Mouse (Mus musculus) adrenal gland, postnatal 25 days (tissue): ENCODE results near the gene Il17re. TPM values are rescaled to one million over a fixed set of nuclear protein-coding genes. Genes with fewer than 3 reads are reported as not detected.

Experiments used
- DNase-seq: peaks from one replicate; pipeline ENCODE4 v3.0.0; 2021; ENCODE audit warnings: mixed read lengths
- microRNA-seq, 2 experiments: library from miRNA; unstranded; fragments of <30 nt; microRNA quantifications; one replicate each; pipeline ENCODE4 v1.2.0; 2021
- total RNA-seq: library from RNA; stranded (reverse); gene quantifications from 2 replicates; pipeline ENCODE4 v1.2.3, GENCODE M21; 2021

The Il17re gene
- total RNA-seq, 1 experiment from 2014 or later = 0.76 TPM

- DNase-seq = no peak
Observed at GRCm38 (mm10) chr6:113489410-113489809, 31.1 kb downstream of the Il17re start.

- DNase-seq = no peak
Observed at GRCm38 (mm10) chr6:113492101-113492864, 34.0 kb downstream of the Il17re start.

- peak; percentile 79 for DNase-seq
Observed at GRCm38 (mm10) chr6:113494258-113494788, 36.0 kb downstream of the Il17re start.

GRCm38 (mm10) chr6:113495071-113495675, 36.9 kb downstream of the Il17re start:
- no peak for DNase-seq

- DNase-seq = no peak
Observed at GRCm38 (mm10) chr6:113499346-113499745, 41.1 kb downstream of the Il17re start.

GRCm38 (mm10) chr6:113501388-113502084, 43.3 kb downstream of the Il17re start, which contains the start of gene Prrt3:
TSS of gene Prrt3 (minus strand) at chr6:113501931.
- no peak for DNase-seq

- DNase-seq = no peak
Observed at GRCm38 (mm10) chr6:113502801-113503200, 44.5 kb downstream of the Il17re start.

GRCm38 (mm10) chr6:113505689-113506088, 47.4 kb downstream of the Il17re start:
- no peak for DNase-seq

- DNase-seq = no peak
Observed at GRCm38 (mm10) chr6:113507130-113507529, 48.8 kb downstream of the Il17re start.

- DNase-seq = no peak
Observed at GRCm38 (mm10) chr6:113508272-113508946, 50.1 kb downstream of the Il17re start.

GRCm38 (mm10) chr6:113508947-113509280, 50.6 kb downstream of the Il17re start:
- DNase-seq = no peak

- DNase-seq = no peak
Observed at GRCm38 (mm10) chr6:113513944-113514343, 55.7 kb downstream of the Il17re start.

- DNase-seq = no peak
Observed at GRCm38 (mm10) chr6:113514600-113514999, 56.3 kb downstream of the Il17re start.

- DNase-seq = no peak
Observed at GRCm38 (mm10) chr6:113517434-113518080, 59.3 kb downstream of the Il17re start.

Small RNAs within 50 kb of the gene (microRNA-seq; reads per million reads assigned to microRNA genes)
- 0 reads per million in 2 experiments for gene Gm24387

Other genes starting within 250 kb of the Il17re start
- 23.0 and 30.9 TPM in 2 replicates for gene Mtmr14, start 220.6 kb upstream of the Il17re start, total RNA-seq
- gene Cpne9, start 176.2 kb upstream of the Il17re start, total RNA-seq = 0.85 and 1.4 TPM in 2 replicates
- 27.8 and 32.9 TPM in 2 replicates for gene Brpf1, start 151.3 kb upstream of the Il17re start, total RNA-seq
- gene Ogg1, start 131.5 kb upstream of the Il17re start, total RNA-seq = 16.7 and 19.9 TPM in 2 replicates
- 45.3 and 62.0 TPM in 2 replicates for gene Camk1, start 114.5 kb upstream of the Il17re start, total RNA-seq
- gene Tada3, start 80.6 kb upstream of the Il17re start, total RNA-seq = 51.4 and 54.5 TPM in 2 replicates
- gene Arpc4, start 80.4 kb upstream of the Il17re start, total RNA-seq = 143 and 191 TPM in 2 replicates
- gene Ttll3, start 69.2 kb upstream of the Il17re start, total RNA-seq = 3.9 and 4.5 TPM in 2 replicates
- 7.6 and 8.1 TPM in 2 replicates for gene Rpusd3, start 39.1 kb upstream of the Il17re start, total RNA-seq
- gene Cidec, start 22.7 kb upstream of the Il17re start, total RNA-seq = 153 and 182 TPM in 2 replicates
- gene Jagn1, start 15.9 kb upstream of the Il17re start, total RNA-seq = 47.5 and 55.0 TPM in 2 replicates
- 18.0 and 19.3 TPM in 2 replicates for gene Il17rc, start 12.9 kb downstream of the Il17re start, total RNA-seq
- 45.2 and 59.9 TPM in 2 replicates for gene Creld1, start 24.8 kb downstream of the Il17re start, total RNA-seq
- gene Prrt3, start 43.4 kb downstream of the Il17re start, total RNA-seq = 0.30 TPM in 1 of 2 replicates, not detected in the other
- gene Emc3, start 73.2 kb downstream of the Il17re start, total RNA-seq = 116 and 125 TPM in 2 replicates
- 2.0 and 3.0 TPM in 2 replicates for gene Fancd2, start 73.2 kb downstream of the Il17re start, total RNA-seq
- 0.70 TPM in 1 of 2 replicates, not detected in the other for gene Fancd2os, start 142.2 kb downstream of the Il17re start, total RNA-seq
- 175 and 224 TPM in 2 replicates for gene Brk1, start 146.3 kb downstream of the Il17re start, total RNA-seq
- 31.6 and 32.6 TPM in 2 replicates for gene Vhl, start 165.5 kb downstream of the Il17re start, total RNA-seq
- gene Irak2, start 180.0 kb downstream of the Il17re start, total RNA-seq = 13.8 and 17.1 TPM in 2 replicates
- gene Tatdn2, start 238.6 kb downstream of the Il17re start, total RNA-seq = 49.5 and 50.7 TPM in 2 replicates